ENCODE assay signal across 8 mouse cellular contexts in genomic region chr12:91588670-91589541, GRCm38 (mm10). TPM values are rescaled to one million over a fixed set of nuclear protein-coding genes. Genes with fewer than 3 reads are reported as not detected.
DNase-seq lines count a peak whose midpoint lies in the region; ATAC-seq lines count a peak whose summit lies in the region.

No protein-coding gene starts in this region.

- H3K4me2 ChIP-seq in liver, embryonic 13.5 days, result peak overlapping the region; percentile 72
- peak overlapping the region; percentile 64 for H3K4me2 ChIP-seq in neural tube, embryonic 13.5 days

- peak overlapping the region; percentile 100 for H3K27ac ChIP-seq in embryonic facial prominence, embryonic 10.5 days (replicated peaks)
- peak overlapping the region; percentile 100 for H3K27ac ChIP-seq in liver, embryonic 13.5 days
- H3K27ac ChIP-seq in neural tube, embryonic 13.5 days (replicated peaks), result peak overlapping the region; percentile 100

- H3K36me3 ChIP-seq in embryonic facial prominence, embryonic 10.5 days (replicated peaks), result peaks cover 26% of the 10 kb centered on the region
- peaks cover 22% of the 10 kb centered on the region for H3K36me3 ChIP-seq in liver, embryonic 13.5 days
- peaks cover 20% of the 10 kb centered on the region for H3K36me3 ChIP-seq in neural tube, embryonic 13.5 days

- ATAC-seq in liver, embryonic 13.5 days (ENCODE audit: low read depth), result peak; percentile 49
- ATAC-seq in neural tube, embryonic 13.5 days (ENCODE audit: low read depth), result no peak; the same call in 1 of the 2 replicates

- H3K4me3 ChIP-seq in embryonic facial prominence, embryonic 10.5 days, result peak overlapping the region; percentile 91
- H3K4me3 ChIP-seq in liver, embryonic 13.5 days (replicated peaks), result peak overlapping the region; percentile 95
- H3K4me3 ChIP-seq in neural tube, embryonic 13.5 days, result peak overlapping the region; percentile 89

- H3K4me1 ChIP-seq in embryonic facial prominence, embryonic 10.5 days, result peaks cover 14% of the 10 kb centered on the region
- peaks cover 26% of the 10 kb centered on the region for H3K4me1 ChIP-seq in liver, embryonic 13.5 days (replicated peaks)
- peaks cover 35% of the 10 kb centered on the region for H3K4me1 ChIP-seq in neural tube, embryonic 13.5 days (replicated peaks)

- peak; percentile 71 for DNase-seq in A20 (ENCODE audit: low read depth, low spot score)
- peak; percentile 78 for DNase-seq in adrenal gland, adult 2 months
- DNase-seq in embryonic facial prominence, embryonic 10.5 days (ENCODE audit: low spot score), result peak; percentile 48
- DNase-seq in heart, adult 9 months (ENCODE audit: low spot score in 2 of 2), result peak; percentile 44 to 51
- peak; percentile 50 for DNase-seq in kidney, adult 9 months
- DNase-seq in liver, embryonic 13.5 days, result peak; percentile 39
- peak; percentile 76 for DNase-seq in testis, postnatal 10 days (ENCODE audit: low spot score)

- under 1% methylated on average over 71 of the region's 83 CpGs for WGBS in embryonic facial prominence, embryonic 10.5 days
- WGBS in liver, embryonic 13.5 days (ENCODE audit: insufficient replicate concordance), result 0% methylated on average over 65 of the region's 83 CpGs
- under 1% methylated on average over 49 of the region's 83 CpGs for WGBS in neural tube, embryonic 13.5 days

- H3K9ac ChIP-seq in liver, embryonic 13.5 days, result peak overlapping the region; percentile 100
- peak overlapping the region; percentile 100 for H3K9ac ChIP-seq in neural tube, embryonic 13.5 days

- H3K27me3 ChIP-seq in embryonic facial prominence, embryonic 10.5 days (replicated peaks; ENCODE audit: low read depth, poor library complexity, severe bottlenecking), result no peaks in the 10 kb centered on the region
- H3K27me3 ChIP-seq in liver, embryonic 13.5 days, result no peaks in the 10 kb centered on the region
- H3K27me3 ChIP-seq in neural tube, embryonic 13.5 days, result no peaks in the 10 kb centered on the region

- no peaks in the 10 kb centered on the region for H3K9me3 ChIP-seq in embryonic facial prominence, embryonic 10.5 days
- H3K9me3 ChIP-seq in liver, embryonic 13.5 days (replicated peaks), result no peaks in the 10 kb centered on the region
- H3K9me3 ChIP-seq in neural tube, embryonic 13.5 days, result no peaks in the 10 kb centered on the region

RNA-seq across cellular contexts. Expression of gene Gtf2a1, which starts 1.4 kb away (rescaled TPM):
- total RNA-seq in adrenal gland, adult 2 months (2021), result 10 to 100 TPM; 39.3 to 44.5 TPM
- 11.9 and 13.4 TPM in 2 replicates for polyA plus RNA-seq in adrenal gland, adult 2 months (2012; rRNA removed)
- 67.7 and 70.1 TPM in 2 replicates for polyA plus RNA-seq in embryonic facial prominence, embryonic 10.5 days (2016; fragmentation: Nextera tagmentation; extraction: Ambion mirVana)
- 21.7 and 26.0 TPM in 2 replicates for polyA plus RNA-seq in liver, embryonic 13.5 days (2015; fragmentation: Nextera tagmentation; extraction: Ambion mirVana)
- polyA plus RNA-seq in neural tube, embryonic 13.5 days (2015; fragmentation: Nextera tagmentation; extraction: Ambion mirVana), result 72.4 and 75.4 TPM in 2 replicates
